Mouse (Mus musculus) pancreas, adult 10 weeks (tissue): ENCODE data around the gene Marc1. TPM values are rescaled to one million over a fixed set of nuclear protein-coding genes. Genes with fewer than 3 reads are reported as not detected.

ENCODE experiments used
- polyA plus RNA-seq: library from polyadenylated mRNA; stranded (reverse); fragments of 350-450 nt; fragmentation: Illumina TruSeq; extraction: RNeasy Lipid Tissue Mini Kit (QIAGEN cat#74804); gene quantifications from one replicate; pipeline ENCODE4 v1.2.3, GENCODE M21; 2015; ENCODE audit warnings: low read depth, low replicate concordance; ENCODE audit not compliant: insufficient read depth

Gene Marc1
- not detected for polyA plus RNA-seq

GRCm38 (mm10) chr1:184810780-184811575 lies at the start of gene Marc1:
Marc1 (minus strand) TSS chr1:184811313.

GRCm38 (mm10) chr1:184846092-184846750 lies 35.1 kb upstream of the Marc1 start, which contains the start of gene Marc2:
Marc2 (minus strand) TSS chr1:184846451.

Other genes starting within 250 kb of the Marc1 start
- gene Hlx, start 78.7 kb downstream of the Marc1 start, polyA plus RNA-seq: 10.5 TPM
- gene Marc2, start 35.1 kb upstream of the Marc1 start, polyA plus RNA-seq: 51.0 TPM
- 19.9 TPM for gene C130074G19Rik, start 71.9 kb upstream of the Marc1 start, polyA plus RNA-seq
- 2.1 TPM for gene Mark1, start 188.3 kb upstream of the Marc1 start, polyA plus RNA-seq